Mouse (Mus musculus): ENCODE results near the gene Eno1. TPM values are rescaled to one million over a fixed set of nuclear protein-coding genes. Genes with fewer than 3 reads are reported as not detected.

The Eno1 gene
- polyA plus RNA-seq, 1 experiment = 672 TPM

GRCm38 (mm10) chr4:150223830-150224229, 12.7 kb upstream of the Eno1 start:
- H3K4me3 ChIP-seq (ENCODE audit: insufficient read depth, low read length) = no peak overlapping the region
- TF ChIP-seq POLR2A (IDR thresholded peaks at IDR 0.05; ENCODE audit: low read depth, low read length) = no peak

GRCm38 (mm10) chr4:150225700-150226099, 10.8 kb upstream of the Eno1 start:
- TF ChIP-seq CTCF (IDR thresholded peaks at IDR 0.05; ENCODE audit: borderline replicate concordance, insufficient read depth, low read length) (no peak), POLR2A (IDR thresholded peaks at IDR 0.05; ENCODE audit: low read depth, low read length) (no peak)
- no peaks in the 10 kb centered on the region for H3K4me1 ChIP-seq (ENCODE audit: control insufficient read depth, insufficient read depth, low read length)
- no peak overlapping the region for H3K27ac ChIP-seq (ENCODE audit: insufficient read depth, low read length)
- no peak overlapping the region for H3K4me3 ChIP-seq (ENCODE audit: insufficient read depth, low read length)

More at GRCm38 (mm10) chr4:150223830-150224229, 12.7 kb upstream of the Eno1 start:
- no peak overlapping the region for H3K27ac ChIP-seq (ENCODE audit: insufficient read depth, low read length)
- no peaks in the 10 kb centered on the region for H3K4me1 ChIP-seq (ENCODE audit: control insufficient read depth, insufficient read depth, low read length)

- Histone ChIP-seq H3K4me3 (ENCODE audit: insufficient read depth, low read length) (no peak overlapping the region), H3K27ac (ENCODE audit: insufficient read depth, low read length) (no peak overlapping the region), H3K4me1 (ENCODE audit: control insufficient read depth, insufficient read depth, low read length) (no peaks in the 10 kb centered on the region)
- TF ChIP-seq POLR2A (IDR thresholded peaks at IDR 0.05; ENCODE audit: low read depth, low read length) (no peak), CTCF (IDR thresholded peaks at IDR 0.05; ENCODE audit: borderline replicate concordance, insufficient read depth, low read length) (no peak)
Measured at GRCm38 (mm10) chr4:150226818-150227688, 9.5 kb upstream of the Eno1 start.

GRCm38 (mm10) chr4:150228581-150229348, 7.8 kb upstream of the Eno1 start:
- no peak for TF ChIP-seq CTCF (IDR thresholded peaks at IDR 0.05; ENCODE audit: borderline replicate concordance, insufficient read depth, low read length)
- no peak for TF ChIP-seq POLR2A (IDR thresholded peaks at IDR 0.05; ENCODE audit: low read depth, low read length)
- Histone ChIP-seq H3K27ac (ENCODE audit: insufficient read depth, low read length) (no peak overlapping the region), H3K4me3 (ENCODE audit: insufficient read depth, low read length) (no peak overlapping the region), H3K4me1 (ENCODE audit: control insufficient read depth, insufficient read depth, low read length) (no peaks in the 10 kb centered on the region)

- Histone ChIP-seq H3K27ac (ENCODE audit: insufficient read depth, low read length) (no peak overlapping the region), H3K4me1 (ENCODE audit: control insufficient read depth, insufficient read depth, low read length) (no peaks in the 10 kb centered on the region), H3K4me3 (ENCODE audit: insufficient read depth, low read length) (no peak overlapping the region)
- TF ChIP-seq POLR2A (IDR thresholded peaks at IDR 0.05; ENCODE audit: low read depth, low read length) = no peak
- no peak for TF ChIP-seq CTCF (IDR thresholded peaks at IDR 0.05; ENCODE audit: borderline replicate concordance, insufficient read depth, low read length)
Measured at GRCm38 (mm10) chr4:150229747-150230390, 6.7 kb upstream of the Eno1 start.

- H3K4me3 ChIP-seq (ENCODE audit: insufficient read depth, low read length) = no peak overlapping the region
- H3K27ac ChIP-seq (ENCODE audit: insufficient read depth, low read length) = no peak overlapping the region
- no peaks in the 10 kb centered on the region for H3K4me1 ChIP-seq (ENCODE audit: control insufficient read depth, insufficient read depth, low read length)
Measured at GRCm38 (mm10) chr4:150230460-150231407, 5.8 kb upstream of the Eno1 start.

GRCm38 (mm10) chr4:150231871-150232270, 4.7 kb upstream of the Eno1 start:
- no peaks in the 10 kb centered on the region for H3K4me1 ChIP-seq (ENCODE audit: control insufficient read depth, insufficient read depth, low read length)
- H3K27ac ChIP-seq (ENCODE audit: insufficient read depth, low read length) = no peak overlapping the region
- TF ChIP-seq POLR2A (IDR thresholded peaks at IDR 0.05; ENCODE audit: low read depth, low read length) = no peak
- TF ChIP-seq CTCF (IDR thresholded peaks at IDR 0.05; ENCODE audit: borderline replicate concordance, insufficient read depth, low read length) = no peak
- H3K4me3 ChIP-seq (ENCODE audit: insufficient read depth, low read length) = no peak overlapping the region

More at GRCm38 (mm10) chr4:150230460-150231407, 5.8 kb upstream of the Eno1 start:
- TF ChIP-seq CTCF (IDR thresholded peaks at IDR 0.05; ENCODE audit: borderline replicate concordance, insufficient read depth, low read length) = no peak
- no peak for TF ChIP-seq POLR2A (IDR thresholded peaks at IDR 0.05; ENCODE audit: low read depth, low read length)

- no peak overlapping the region for H3K4me3 ChIP-seq (ENCODE audit: insufficient read depth, low read length)
- no peak for TF ChIP-seq CTCF (IDR thresholded peaks at IDR 0.05; ENCODE audit: borderline replicate concordance, insufficient read depth, low read length)
- TF ChIP-seq POLR2A (IDR thresholded peaks at IDR 0.05; ENCODE audit: low read depth, low read length) = no peak
- peak overlapping the region; percentile 62 for H3K27ac ChIP-seq (ENCODE audit: insufficient read depth, low read length)
- H3K4me1 ChIP-seq (ENCODE audit: control insufficient read depth, insufficient read depth, low read length) = no peaks in the 10 kb centered on the region
Measured at GRCm38 (mm10) chr4:150234599-150235327, 1.8 kb upstream of the Eno1 start.
